Mouse (Mus musculus): ENCODE measurements around the gene Gnai2.
A peak's percentile ranks its signal among the peaks of the same experiment; 100 is the strongest.

Gene Gnai2

GRCm38 (mm10) chr9:107629901-107630425 is 5.2 kb downstream of the Gnai2 start:
- DNase-seq = peak; percentile 94

- DNase-seq = no peak
Measured at GRCm38 (mm10) chr9:107629411-107629730, 5.8 kb downstream of the Gnai2 start.

GRCm38 (mm10) chr9:107628721-107629410 is 6.3 kb downstream of the Gnai2 start:
- peak; percentile 99 for DNase-seq

GRCm38 (mm10) chr9:107627387-107628255 is 7.5 kb downstream of the Gnai2 start:
- DNase-seq = peak; percentile 96

- DNase-seq = peak; percentile 98
Measured at GRCm38 (mm10) chr9:107626844-107627277, 8.3 kb downstream of the Gnai2 start.

GRCm38 (mm10) chr9:107626158-107626843 is 8.9 kb downstream of the Gnai2 start:
- peak; percentile 95 for DNase-seq

GRCm38 (mm10) chr9:107625351-107626128 is 9.6 kb downstream of the Gnai2 start:
- peak; percentile 92 for DNase-seq

GRCm38 (mm10) chr9:107624951-107625350 is 10.2 kb downstream of the Gnai2 start:
- DNase-seq = peak; percentile 92

GRCm38 (mm10) chr9:107624539-107624938 is 10.6 kb downstream of the Gnai2 start:
- peak; percentile 99 for DNase-seq

GRCm38 (mm10) chr9:107620954-107621353 is 14.2 kb downstream of the Gnai2 start:
- no peak for DNase-seq

- DNase-seq = peak; percentile 96
Measured at GRCm38 (mm10) chr9:107619546-107619879, 15.7 kb downstream of the Gnai2 start.

GRCm38 (mm10) chr9:107618778-107619545 is 16.2 kb downstream of the Gnai2 start:
- DNase-seq = peak; percentile 98

GRCm38 (mm10) chr9:107618098-107618497 is 17.1 kb downstream of the Gnai2 start:
- DNase-seq = peak; percentile 95

GRCm38 (mm10) chr9:107617461-107617860 is 17.7 kb downstream of the Gnai2 start:
- DNase-seq = no peak

- DNase-seq = peak; percentile 95
Measured at GRCm38 (mm10) chr9:107615035-107615434, 20.1 kb downstream of the Gnai2 start.

- DNase-seq = no peak
Measured at GRCm38 (mm10) chr9:107612945-107613569, 22.1 kb downstream of the Gnai2 start.

- peak; percentile 100 for DNase-seq
Measured at GRCm38 (mm10) chr9:107612191-107612944, 22.8 kb downstream of the Gnai2 start.

GRCm38 (mm10) chr9:107611456-107612190 is 23.5 kb downstream of the Gnai2 start:
- peak; percentile 98 for DNase-seq

GRCm38 (mm10) chr9:107609433-107609830 is 25.7 kb downstream of the Gnai2 start:
- no peak for DNase-seq
